Mouse (Mus musculus): ENCODE results near the gene Btbd16.

The Btbd16 gene

DNA sequence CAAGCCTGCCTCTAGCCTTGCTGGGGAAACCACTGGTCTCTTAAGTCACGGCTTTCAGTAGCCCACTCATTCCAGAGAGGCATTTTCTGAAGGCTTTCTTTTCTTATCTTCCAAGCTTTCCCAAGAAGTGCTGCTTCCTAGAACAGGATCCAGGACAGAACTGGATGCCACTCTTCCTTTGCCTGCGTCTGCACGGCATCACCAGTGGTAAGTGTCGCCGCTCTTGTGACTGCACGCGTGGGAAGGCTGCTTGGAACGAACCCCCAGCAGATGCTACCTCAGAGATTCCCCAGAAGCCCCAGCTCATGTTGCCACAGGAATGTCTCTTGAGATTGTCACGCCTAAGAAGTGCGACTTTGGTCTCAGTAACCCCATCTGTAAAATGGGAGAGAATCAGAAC lies 41.7 kb downstream of the Btbd16 start:
- DNase-seq (ENCODE audit: extremely low read depth, low read depth, low spot score): no peak

DNA sequence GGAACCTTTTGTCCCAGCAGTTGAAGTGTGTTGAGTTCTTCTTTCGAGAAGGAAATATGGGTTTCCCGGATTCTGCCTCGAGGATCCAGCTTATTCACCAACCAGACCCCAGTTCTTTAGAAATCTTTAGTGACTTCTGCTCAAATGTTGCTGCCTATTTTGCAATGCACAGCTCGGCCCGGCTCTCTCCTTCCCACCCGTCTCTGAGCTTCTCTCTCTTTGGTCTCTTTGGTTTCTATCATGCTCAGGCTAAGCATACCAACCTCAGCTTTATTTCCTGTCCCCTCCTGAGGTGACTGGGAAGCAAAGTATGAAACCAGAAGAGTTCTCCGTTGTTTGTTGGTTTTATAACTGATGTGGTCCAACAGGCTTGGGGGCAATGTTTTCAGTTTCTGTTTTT lies 42.4 kb downstream of the Btbd16 start:
- no peak for DNase-seq (ENCODE audit: extremely low read depth, low read depth, low spot score)

- DNase-seq (ENCODE audit: extremely low read depth, low read depth, low spot score): no peak
These were observed 44.9 kb downstream of the Btbd16 start for GRCm38 (mm10) chr7:130818813-130819212.

DNA sequence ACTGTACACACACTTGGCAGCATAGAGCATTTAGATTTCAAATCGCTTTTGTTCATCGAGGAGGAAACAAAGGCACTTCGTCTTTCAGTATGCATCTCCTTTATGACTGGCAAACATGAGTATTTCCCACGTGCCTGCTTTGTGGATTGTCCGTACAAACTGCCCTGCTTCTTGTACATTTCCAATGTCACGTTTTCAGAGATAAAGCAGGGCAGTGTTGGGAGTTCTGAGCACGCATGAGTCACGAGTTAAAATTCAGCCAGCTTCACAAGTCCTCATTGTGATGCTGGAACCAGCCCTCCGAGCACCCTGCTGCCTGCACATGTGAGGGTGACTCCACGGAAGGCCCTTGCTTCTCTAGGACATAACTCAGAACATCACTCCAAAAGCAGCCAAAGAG lies 45.8 kb downstream of the Btbd16 start:
- no peak for DNase-seq (ENCODE audit: extremely low read depth, low read depth, low spot score)

DNA sequence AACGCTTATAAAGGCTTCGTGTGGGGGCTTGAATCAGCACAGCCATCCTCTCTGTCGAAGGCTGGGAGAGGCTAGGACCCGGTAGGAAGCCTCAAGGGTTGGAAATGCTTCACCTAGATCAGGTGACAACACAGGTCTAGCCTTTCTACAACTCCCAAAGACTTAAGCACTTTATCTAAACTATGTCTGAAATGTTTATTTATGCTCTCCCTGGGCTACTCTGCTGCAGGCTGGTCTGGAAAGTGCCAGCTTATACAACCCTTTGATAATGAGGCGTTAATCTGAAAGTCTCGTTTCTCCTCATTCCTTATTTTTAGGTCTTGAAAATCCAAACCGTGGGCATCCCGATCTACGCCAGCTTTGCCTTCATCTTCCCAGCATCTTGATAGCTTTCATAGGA lies 50.1 kb downstream of the Btbd16 start:
- no peak for DNase-seq (ENCODE audit: extremely low read depth, low read depth, low spot score)

- no peak for DNase-seq (ENCODE audit: extremely low read depth, low read depth, low spot score)
These were observed 52.5 kb downstream of the Btbd16 start for GRCm38 (mm10) chr7:130826343-130826742.

- DNase-seq (ENCODE audit: extremely low read depth, low read depth, low spot score): no peak
These were observed 53.6 kb downstream of the Btbd16 start for GRCm38 (mm10) chr7:130827431-130827830.

DNA sequence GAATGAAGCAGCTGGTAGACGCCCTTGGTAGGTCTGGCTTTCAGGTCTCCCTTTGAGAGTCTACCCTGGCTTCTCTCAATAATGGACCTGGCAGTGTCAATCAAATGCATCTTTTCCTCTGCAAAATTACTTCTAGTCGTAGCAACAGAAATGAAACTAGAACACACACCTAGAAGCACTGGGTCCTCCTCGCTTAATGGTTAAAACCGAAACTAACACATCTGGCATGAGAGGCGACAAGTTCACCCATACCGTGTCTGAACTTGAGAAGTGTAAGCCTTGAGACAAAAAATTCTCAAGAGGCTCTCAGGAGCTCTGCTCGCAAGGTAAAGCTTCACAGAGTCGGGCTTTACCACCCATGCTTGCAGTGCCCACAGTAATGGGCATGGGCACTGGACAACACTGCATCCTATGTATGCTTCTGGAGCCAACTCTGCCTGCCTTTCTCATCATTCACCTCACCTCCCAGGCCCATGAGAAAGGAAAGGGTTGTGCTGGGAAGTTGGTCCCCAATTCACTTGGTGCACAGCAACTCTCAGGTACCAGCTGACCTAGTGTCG lies 54.1 kb downstream of the Btbd16 start:
- DNase-seq (ENCODE audit: extremely low read depth, low read depth, low spot score): no peak

DNA sequence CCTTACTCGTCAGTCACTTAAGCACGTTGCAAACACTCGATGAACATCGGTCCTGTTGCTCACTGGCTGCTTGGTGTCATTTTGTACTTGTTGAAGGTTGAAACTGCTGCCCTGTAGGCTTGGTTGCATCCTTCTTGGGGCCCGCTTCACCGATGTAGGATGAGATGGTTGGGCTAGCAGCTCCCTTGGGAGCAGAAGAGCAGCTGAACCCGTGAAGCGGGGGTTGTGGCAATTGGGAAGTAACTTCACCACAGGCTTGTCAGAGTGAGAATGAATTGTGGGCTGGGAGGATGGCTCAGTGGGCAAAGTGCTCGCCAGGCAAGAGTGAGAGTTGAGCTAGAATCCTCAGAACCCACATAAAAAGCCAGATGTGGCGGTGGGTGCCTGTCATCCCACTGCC lies 54.6 kb downstream of the Btbd16 start:
- DNase-seq (ENCODE audit: extremely low read depth, low read depth, low spot score): no peak

DNA sequence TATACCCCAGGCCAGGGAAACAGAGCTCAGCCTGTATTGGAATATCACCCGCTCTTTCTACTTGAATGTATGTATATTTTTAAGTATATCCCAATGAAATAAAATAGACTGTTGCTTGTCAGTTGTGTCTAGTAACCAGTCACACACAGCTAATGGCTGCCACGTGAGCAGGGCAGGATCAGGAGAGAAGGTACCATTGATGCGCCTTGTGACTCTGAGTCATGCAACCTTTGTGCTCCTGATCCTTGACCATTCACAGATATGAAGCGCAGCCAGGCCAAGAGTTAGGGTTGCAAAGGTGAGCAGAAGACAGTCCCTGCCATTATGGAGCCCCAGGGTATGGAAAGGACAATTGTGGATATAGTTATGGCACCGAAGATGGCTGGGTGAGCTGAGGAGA lies 57.7 kb downstream of the Btbd16 start:
- DNase-seq (ENCODE audit: extremely low read depth, low read depth, low spot score): no peak

DNA sequence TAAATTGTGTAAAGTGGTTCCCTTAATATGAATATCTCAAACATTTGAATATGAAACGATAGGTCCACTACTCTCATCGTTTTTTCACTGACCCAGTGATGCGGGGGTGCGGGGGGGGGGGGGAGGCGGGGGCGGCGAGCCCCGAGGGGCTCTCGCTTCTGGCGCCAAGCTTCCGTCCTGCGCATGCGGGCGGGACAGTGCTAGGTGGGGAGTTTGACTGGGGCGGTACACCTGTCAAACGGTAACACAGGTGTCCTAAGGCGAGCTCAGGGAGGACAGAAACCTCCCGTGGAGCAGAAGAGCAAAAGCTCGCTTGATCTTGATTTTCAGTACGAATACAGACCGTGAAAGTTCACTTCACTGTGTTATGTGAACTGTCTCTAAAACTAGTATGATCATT lies 60.4 kb downstream of the Btbd16 start:
- no peak for DNase-seq (ENCODE audit: extremely low read depth, low read depth, low spot score)

DNA sequence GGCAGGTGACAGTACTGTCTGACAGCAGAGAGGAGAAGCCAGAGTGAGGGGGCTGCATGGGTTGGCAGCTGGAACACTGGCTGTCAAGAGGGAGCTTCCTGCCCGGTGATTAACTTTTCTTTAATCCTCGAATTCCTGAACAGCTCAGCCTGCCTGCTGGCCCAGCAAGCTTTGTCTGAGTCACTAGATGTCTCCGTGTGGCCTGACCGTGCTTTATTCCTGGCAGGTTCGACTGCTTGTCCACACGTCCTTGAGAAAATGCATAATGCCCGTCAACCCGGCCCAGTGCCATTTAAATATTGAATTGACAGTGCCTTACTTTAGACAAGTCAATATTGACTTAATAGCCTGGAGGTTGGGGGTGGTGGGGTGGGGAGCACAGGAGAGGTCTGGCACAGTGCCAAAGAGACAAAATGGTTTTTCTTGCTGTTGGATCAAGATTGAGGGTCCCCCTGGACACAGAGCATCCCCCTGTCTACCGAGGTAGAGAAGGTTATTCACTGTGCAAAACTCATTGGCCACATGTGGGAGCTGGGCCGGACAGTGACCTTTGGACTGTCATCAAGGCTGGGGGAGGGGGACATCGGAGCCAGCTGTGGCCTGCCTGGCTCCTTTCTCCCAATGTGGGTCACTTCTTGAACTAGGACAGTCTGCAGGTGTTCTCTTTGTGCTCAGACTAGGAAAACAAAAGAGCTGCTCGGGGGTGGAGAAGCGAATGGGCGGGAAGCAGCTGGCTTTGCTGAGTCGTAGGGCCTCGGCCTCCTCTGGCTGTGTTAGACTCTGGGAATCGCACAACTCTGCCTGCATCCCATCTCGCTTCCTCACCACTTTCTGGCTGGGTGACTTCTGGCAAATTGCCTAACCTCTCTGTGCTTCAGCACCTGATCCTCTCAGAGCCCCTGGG lies 61.3 kb downstream of the Btbd16 start:
- DNase-seq (ENCODE audit: extremely low read depth, low read depth, low spot score): no peak

GRCm38 (mm10) chr7:130836066-130836465 lies 62.2 kb downstream of the Btbd16 start:
- no peak for DNase-seq (ENCODE audit: extremely low read depth, low read depth, low spot score)

DNA sequence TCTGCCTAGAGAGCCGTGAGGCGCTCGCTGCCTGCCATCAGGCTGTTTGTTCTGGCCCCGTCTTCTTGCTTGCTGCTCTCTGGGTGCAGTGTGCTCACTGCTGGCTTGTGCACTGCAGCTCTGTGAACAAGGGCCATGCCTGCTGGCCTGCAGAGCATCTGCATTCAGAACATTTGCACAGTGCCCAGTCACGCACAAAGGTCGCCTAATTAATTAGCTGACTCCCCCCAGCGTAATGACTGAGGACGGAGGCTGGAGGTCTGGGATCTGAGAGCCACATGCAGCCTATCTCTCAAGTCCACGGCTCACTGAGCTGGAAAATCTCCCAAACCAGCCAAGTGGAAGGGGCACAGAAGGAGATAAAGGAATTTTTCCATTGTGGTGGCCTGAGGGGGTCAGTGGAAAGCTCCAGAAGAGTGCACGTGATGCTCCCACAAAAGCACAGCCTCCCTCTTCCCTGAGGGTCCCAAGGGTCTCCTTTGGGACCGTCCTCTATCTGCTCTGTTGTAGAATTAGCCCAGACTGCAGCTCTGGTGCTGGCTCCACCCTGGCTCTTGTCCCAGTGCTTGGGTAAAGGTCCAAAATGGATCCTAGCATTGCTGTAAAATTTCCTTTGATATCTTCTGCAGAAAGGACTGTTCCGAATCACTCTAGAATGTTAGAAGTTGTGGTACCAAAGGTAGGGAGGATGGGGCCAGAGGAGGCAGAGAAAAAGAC lies 64.2 kb downstream of the Btbd16 start:
- no peak for DNase-seq (ENCODE audit: extremely low read depth, low read depth, low spot score)

DNA sequence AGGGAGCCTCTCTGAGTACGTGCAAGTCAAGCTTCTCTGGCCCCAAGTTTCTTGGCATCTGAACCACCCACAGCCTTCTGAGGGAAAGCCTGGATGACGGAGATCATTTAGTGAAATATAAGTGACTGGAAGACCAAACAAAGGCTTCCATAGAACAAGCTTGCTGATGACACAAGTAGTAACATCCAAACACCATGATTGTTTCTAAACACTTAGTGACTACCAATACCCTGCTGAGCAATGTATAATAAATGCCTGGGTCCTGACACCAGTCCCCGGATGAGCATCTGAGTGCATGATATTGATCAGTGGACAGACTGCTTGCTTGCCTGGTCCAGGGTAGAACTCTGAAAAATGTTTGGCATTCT lies 64.8 kb downstream of the Btbd16 start:
- DNase-seq (ENCODE audit: extremely low read depth, low read depth, low spot score): no peak

DNA sequence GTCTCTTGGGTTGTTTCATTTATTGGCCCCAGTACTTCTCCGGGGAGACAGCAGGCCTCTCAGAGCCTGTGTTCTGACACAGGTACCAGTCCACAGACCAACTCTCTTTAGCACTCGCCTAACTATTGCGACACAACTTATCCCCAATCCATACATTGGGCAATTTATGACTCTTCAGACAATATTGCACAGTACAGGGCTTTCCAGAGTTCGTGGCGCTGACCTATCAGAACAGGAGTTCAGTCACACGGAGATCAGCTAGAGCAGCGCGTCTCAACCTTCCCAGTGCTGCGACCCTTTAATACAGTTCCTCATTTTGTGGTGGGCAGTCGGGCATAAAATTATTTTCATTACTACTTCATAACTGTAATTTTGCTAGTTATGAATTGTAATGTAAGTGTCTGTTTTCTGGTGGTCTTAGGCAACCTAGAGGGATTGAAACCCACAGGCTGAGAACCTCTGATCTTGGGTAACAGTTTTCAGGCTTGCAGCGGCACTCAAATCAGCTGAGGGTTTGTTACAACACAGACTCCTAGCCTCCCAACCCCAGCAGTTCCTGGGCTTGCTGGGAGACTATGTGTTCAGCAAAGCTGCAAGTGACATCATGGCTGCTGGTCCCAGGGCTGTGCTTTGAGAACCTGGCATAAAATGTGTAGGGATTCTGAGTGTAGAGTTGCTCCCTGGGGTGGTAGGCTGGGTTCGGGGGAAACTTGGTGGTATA lies 65.7 kb downstream of the Btbd16 start:
- DNase-seq (ENCODE audit: extremely low read depth, low read depth, low spot score): no peak

DNA sequence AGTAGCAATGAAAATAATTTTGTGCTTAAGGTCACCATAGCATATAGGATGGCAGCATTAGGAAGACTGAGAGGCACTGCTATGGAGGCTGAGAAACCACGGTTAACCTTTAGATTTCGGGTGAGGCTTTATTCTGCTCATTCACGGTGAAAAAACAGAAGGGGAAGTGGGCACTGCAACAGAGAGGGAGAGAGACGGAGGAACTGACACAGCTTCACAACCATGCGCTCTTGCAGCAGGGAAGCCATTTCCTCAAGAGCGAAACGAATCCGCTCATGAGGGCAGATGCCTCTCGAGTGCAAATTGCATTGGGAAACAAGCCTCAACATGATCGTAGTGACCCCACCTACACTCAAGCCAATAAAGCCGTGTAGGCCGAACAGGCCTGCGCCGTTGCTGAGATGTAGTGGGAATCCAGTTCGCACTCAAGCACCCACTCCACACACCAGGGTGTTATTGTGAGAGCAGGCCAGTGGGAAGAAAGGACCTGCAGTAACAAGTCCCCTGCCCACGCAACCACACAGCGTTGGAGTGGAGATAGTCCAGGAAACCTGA lies 73.4 kb downstream of the Btbd16 start:
- no peak for DNase-seq (ENCODE audit: extremely low read depth, low read depth, low spot score)

GRCm38 (mm10) chr7:130854684-130855292 lies 80.9 kb downstream of the Btbd16 start:
- DNase-seq (ENCODE audit: extremely low read depth, low read depth, low spot score): no peak

DNA sequence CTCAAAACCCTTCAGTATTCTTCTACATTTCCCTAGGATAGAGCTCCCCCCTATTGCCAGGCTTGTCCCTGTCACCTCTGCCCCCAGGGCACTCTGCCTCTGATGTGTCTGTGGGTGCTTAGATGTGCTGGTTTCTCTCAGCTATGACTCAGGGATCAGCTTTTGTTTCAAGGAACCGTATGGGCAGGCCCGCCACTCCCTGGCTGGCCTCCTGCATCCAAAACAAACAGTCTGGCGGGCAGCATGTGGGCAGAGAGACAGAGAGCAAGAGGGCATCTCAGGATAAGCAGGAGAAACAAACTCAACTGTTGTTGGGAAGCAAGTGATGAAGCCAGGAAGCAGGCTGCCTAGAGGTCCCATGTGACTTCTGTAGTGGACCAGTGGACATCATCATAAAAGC lies 81.8 kb downstream of the Btbd16 start:
- no peak for DNase-seq (ENCODE audit: extremely low read depth, low read depth, low spot score)

- no peak for DNase-seq (ENCODE audit: extremely low read depth, low read depth, low spot score)
These were observed 84.1 kb downstream of the Btbd16 start for GRCm38 (mm10) chr7:130857973-130858372.

GRCm38 (mm10) chr7:130859926-130860325 lies 86.1 kb downstream of the Btbd16 start:
- DNase-seq (ENCODE audit: extremely low read depth, low read depth, low spot score): no peak
